Mouse (Mus musculus) spleen, adult 2 months (tissue): ENCODE measurements around the gene Myom3. TPM values are rescaled to one million over a fixed set of nuclear protein-coding genes. Genes with fewer than 3 reads are reported as not detected.

ENCODE experiments used
- DNase-seq, 2 experiments: peaks; one replicate each; pipeline versions ENCODE4 v3.0.0 to v3.0.0-alpha.2; 2012 to 2021; ENCODE audit warnings: low spot score in 2 of 2, low read depth in 1 of 2
- H3K27ac ChIP-seq: fragments of 200-500 bp; 2 replicates; pipeline ENCODE4 v1.5.1; 2012; ENCODE audit warnings: low read length, inconsistent platforms; ENCODE audit not compliant: insufficient read depth
- H3K27me3 ChIP-seq: fragments of 200-500 bp; 2 replicates; pipeline ENCODE4 v1.6.1; 2012; ENCODE audit warnings: mild to moderate bottlenecking, moderate library complexity, low read length, inconsistent platforms; ENCODE audit not compliant: control insufficient read depth, insufficient read depth
- H3K36me3 ChIP-seq: fragments of 200-500 bp; 2 replicates; pipeline ENCODE4 v1.6.1; 2012; ENCODE audit warnings: mild to moderate bottlenecking, low read length, inconsistent platforms; ENCODE audit not compliant: control insufficient read depth, insufficient read depth
- H3K4me1 ChIP-seq: fragments of 200-500 bp; 2 replicates; pipeline ENCODE4 v1.6.1; 2011; ENCODE audit warnings: inconsistent platforms; ENCODE audit not compliant: control insufficient read depth, insufficient read depth, insufficient read length
- H3K4me3 ChIP-seq: fragments of 200-500 bp; 2 replicates; pipeline ENCODE4 v1.5.1; 2011; ENCODE audit warnings: mild to moderate bottlenecking, inconsistent platforms; ENCODE audit not compliant: insufficient read depth, insufficient read length; ENCODE audit errors: extremely low read depth
- CTCF ChIP-seq: fragments of 200-500 bp; IDR thresholded peaks from 2 replicates; pipeline ENCODE4 v1.5.1; 2011; ENCODE audit warnings: mild to moderate bottlenecking, inconsistent platforms; ENCODE audit not compliant: insufficient read depth, insufficient read length, insufficient replicate concordance; ENCODE audit errors: extremely low read depth
- POLR2A ChIP-seq: fragments of 200-500 bp; IDR thresholded peaks from 2 replicates; pipeline ENCODE4 v1.6.1; 2011; ENCODE audit warnings: low read depth, low read length, inconsistent platforms
- WGBS: fragments of 180-500 bp; shearing (Covaris S2); methylation state at CpG from one replicate; pipeline ENCODE4 v1.1.7; 2018; 5-methylcytosine and 5-hydroxymethylcytosine counted together
- polyA plus RNA-seq: library from polyadenylated mRNA; depleted of rRNA; stranded (reverse); fragments of >200 nt; gene quantifications from 2 replicates; pipeline ENCODE4 v1.2.3, GENCODE M21; 2012

The Myom3 gene
- polyA plus RNA-seq, 1 experiment: 0.22 TPM

DNA sequence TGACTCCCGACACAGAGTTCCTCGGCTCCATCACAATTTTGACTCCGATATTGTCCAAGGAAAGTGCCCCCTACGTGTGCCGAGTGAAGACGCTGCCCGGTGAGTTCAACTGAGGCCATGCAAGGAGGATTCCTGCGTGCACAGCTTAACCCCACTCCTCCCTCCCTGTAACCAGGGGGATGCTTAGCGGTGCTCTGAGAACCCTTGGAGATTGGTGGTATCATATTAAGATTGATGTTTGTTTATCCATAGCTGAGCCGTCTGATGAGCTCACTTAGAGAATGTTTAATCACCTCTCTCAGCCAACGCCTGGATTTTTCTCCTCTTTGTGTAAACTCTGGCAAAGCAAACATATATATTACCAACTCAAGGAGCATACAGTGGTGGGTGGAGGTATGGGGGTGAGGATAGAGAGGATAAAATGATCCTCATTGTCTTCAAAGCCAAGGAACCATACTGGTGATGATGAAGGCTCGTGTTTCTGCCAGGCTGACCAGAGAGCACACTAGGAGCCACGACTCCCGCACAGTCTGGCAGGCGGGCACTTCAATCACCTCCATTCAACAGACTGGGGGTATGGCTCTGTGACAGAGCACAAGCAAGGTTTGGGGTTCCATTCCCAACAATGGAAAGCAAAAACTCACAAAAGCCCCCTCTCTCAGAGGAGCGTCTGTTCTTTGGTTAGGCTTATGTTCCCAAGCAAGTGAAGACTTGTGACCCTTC, 14.6 kb upstream of the Myom3 start:
- Histone ChIP-seq H3K27me3 (no peaks in the 10 kb centered on the region), H3K4me3 (no peak overlapping the region), H3K4me1 (no peaks in the 10 kb centered on the region), H3K27ac (no peak overlapping the region), H3K36me3 (no peaks in the 10 kb centered on the region)
- TF ChIP-seq POLR2A: no peak
- no peak for TF ChIP-seq CTCF
- WGBS: 79% methylated on average over 16 of the region's 16 CpGs
- no peak for DNase-seq

DNA sequence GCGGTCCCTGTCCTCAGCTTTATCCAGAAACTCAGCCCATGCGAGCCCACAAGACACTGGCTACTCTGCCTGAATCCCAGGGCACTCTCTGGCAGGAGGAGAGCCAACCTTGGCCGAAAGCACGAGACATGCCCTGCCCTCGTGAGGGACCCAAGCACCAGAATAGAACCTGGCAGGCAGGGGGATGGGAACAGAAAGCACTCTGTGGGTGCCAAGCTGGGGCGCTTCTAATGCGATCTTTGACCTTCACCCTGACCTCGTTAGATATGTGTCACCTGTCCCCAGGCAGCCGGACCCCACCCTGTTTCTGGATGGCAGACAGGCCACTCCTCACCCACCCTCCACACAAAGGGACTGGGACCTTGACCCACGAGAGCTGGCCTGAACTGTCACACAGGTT, 13.9 kb upstream of the Myom3 start:
- 73% methylated on average over 10 of the region's 10 CpGs for WGBS
- no peak for DNase-seq
- no peak overlapping the region for H3K27ac ChIP-seq
- no peaks in the 10 kb centered on the region for H3K27me3 ChIP-seq
- no peak overlapping the region for H3K4me3 ChIP-seq
- no peaks in the 10 kb centered on the region for H3K4me1 ChIP-seq
- TF ChIP-seq CTCF (no peak), POLR2A (no peak)
- H3K36me3 ChIP-seq: no peaks in the 10 kb centered on the region

DNA sequence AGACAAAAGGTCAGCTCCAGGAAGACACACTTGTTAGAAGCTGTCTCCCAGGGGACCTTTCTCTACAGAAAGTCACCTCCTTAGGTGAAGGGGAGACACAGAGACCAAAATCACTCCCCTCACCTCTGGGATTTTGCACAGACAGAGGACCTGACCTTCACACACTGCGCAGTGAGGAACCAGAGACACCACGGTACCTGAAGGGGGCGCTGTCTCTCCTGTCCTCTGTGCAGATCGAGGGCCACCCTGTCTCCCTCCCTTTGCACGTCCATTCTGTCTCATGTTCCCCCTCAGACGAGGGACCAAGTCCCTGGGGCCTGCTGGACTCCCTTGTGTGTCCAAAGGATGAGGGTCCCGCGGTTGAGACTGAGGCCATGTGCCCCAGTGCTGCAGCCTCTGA, 8.6 kb upstream of the Myom3 start:
- no peak overlapping the region for H3K27ac ChIP-seq
- H3K4me3 ChIP-seq: no peak overlapping the region
- H3K4me1 ChIP-seq: no peaks in the 10 kb centered on the region
- DNase-seq: no peak
- TF ChIP-seq POLR2A: no peak
- no peak for TF ChIP-seq CTCF
- no peaks in the 10 kb centered on the region for H3K36me3 ChIP-seq
- H3K27me3 ChIP-seq: no peaks in the 10 kb centered on the region
- 84% methylated on average over 8 of the region's 8 CpGs for WGBS

DNA sequence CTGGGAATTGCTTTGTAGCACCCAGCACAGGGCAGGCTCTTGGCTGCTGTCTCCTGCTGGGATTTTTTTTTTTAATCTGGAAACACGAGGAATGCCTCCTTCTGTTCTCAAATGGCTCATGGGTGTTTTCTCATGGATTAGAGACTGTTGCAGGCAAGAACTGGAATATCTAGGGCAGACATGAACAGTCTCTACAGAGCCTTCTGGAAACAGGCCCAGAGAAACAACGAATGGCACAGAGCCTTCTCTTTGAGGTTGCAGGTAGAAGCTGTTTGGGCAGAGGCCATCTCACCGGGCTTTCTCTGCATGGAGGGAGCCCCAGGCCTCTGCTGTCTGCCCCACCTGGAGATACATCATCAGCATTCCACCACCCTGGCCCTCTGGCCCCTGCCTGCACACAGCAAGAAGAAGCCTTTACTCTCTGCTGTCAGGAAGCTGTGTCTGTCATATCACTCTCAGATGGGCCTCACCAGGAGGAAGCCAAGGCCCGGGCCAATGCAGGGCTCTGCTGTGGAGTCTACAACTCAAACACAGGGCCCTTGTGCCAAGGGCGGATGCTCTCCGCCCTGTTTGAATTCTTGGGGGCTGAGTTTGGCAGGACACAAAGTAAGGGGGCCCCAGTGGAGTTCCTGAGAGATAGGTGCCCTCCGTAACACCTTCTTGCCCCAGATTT, 7.3 kb upstream of the Myom3 start:
- H3K36me3 ChIP-seq: no peaks in the 10 kb centered on the region
- DNase-seq: no peak
- no peaks in the 10 kb centered on the region for H3K4me1 ChIP-seq
- H3K4me3 ChIP-seq: no peak overlapping the region
- H3K27ac ChIP-seq: no peak overlapping the region
- WGBS: 78% methylated on average over 7 of the region's 7 CpGs
- H3K27me3 ChIP-seq: no peaks in the 10 kb centered on the region
- TF ChIP-seq CTCF: no peak
- TF ChIP-seq POLR2A: no peak

- H3K27ac ChIP-seq: no peak overlapping the region
- no peaks in the 10 kb centered on the region for H3K27me3 ChIP-seq
Observed at GRCm38 (mm10) chr4:135752779-135753164, 6.7 kb upstream of the Myom3 start.

DNA sequence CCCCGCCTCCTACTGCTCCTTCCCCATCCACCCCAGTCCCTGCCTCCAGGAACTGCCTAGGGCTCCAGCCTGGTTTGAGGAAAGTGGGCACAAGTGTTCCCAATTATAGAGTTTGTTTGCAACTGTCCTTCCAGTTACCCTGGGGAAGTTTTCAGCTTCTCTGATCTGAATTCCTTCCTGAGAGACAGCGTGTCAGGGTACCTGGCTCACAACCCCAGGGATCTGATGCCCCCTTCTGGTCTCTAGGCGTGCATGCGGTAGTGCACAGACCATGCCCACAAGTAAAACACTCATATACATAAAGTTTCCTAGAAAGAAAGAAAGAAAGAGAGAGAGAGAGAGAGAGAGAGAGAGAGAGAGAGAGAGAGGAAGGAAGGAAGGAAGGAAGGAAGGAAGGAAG, 1.2 kb upstream of the Myom3 start:
- Histone ChIP-seq H3K4me3 (no peak overlapping the region), H3K27me3 (no peaks in the 10 kb centered on the region), H3K27ac (no peak overlapping the region), H3K36me3 (no peaks in the 10 kb centered on the region), H3K4me1 (no peaks in the 10 kb centered on the region; the same call in none of the 2 replicates)
- no peak for DNase-seq
- 60% methylated on average over 4 of the region's 4 CpGs for WGBS
- no peak for TF ChIP-seq POLR2A
- no peak for TF ChIP-seq CTCF

More at GRCm38 (mm10) chr4:135752779-135753164, 6.7 kb upstream of the Myom3 start:
- no peaks in the 10 kb centered on the region for H3K4me1 ChIP-seq
- no peaks in the 10 kb centered on the region for H3K36me3 ChIP-seq
- DNase-seq: no peak
- no peak for TF ChIP-seq CTCF
- TF ChIP-seq POLR2A: no peak
- H3K4me3 ChIP-seq: no peak overlapping the region
- 85% methylated on average over 8 of the region's 8 CpGs for WGBS

GRCm38 (mm10) chr4:135758825-135759224, 690 bp upstream of the Myom3 start:
- Histone ChIP-seq H3K36me3 (no peaks in the 10 kb centered on the region), H3K4me1 (no peaks in the 10 kb centered on the region; the same call in none of the 2 replicates), H3K4me3 (no peak overlapping the region), H3K27ac (no peak overlapping the region), H3K27me3 (no peaks in the 10 kb centered on the region)
- TF ChIP-seq POLR2A (no peak), CTCF (no peak)
- DNase-seq: no peak
- 45% methylated on average over 6 of the region's 6 CpGs for WGBS
